Mouse (Mus musculus) ES-E14 (cell line): Measurements from ENCODE around the gene Nrd1. TPM values are rescaled to one million over a fixed set of nuclear protein-coding genes. Genes with fewer than 3 reads are reported as not detected.

Experiments
- DNase-seq: peaks from one replicate; pipeline ENCODE4 v3.0.0-alpha.2; 2013; ENCODE audit warnings: low read depth, low spot score
- H3K27ac ChIP-seq: 2 replicates; pipeline ENCODE4 v1.5.1; 2012; ENCODE audit warnings: low read depth, mild to moderate bottlenecking, low read length, moderate library complexity, mixed read lengths; ENCODE audit not compliant: poor library complexity, insufficient read depth, severe bottlenecking
- H3K36me3 ChIP-seq: 2 replicates; pipeline ENCODE4 v1.6.1; 2012; ENCODE audit warnings: mild to moderate bottlenecking, low read length, moderate library complexity, mixed read lengths; ENCODE audit not compliant: control insufficient read depth, poor library complexity, insufficient read depth, severe bottlenecking
- H3K4me1 ChIP-seq, 2 experiments: fragments of 150-350 bp in 1 of 2; sonication (generic) in 1 of 2; 2 replicates each; pipeline ENCODE4 v1.6.1; 2012; ENCODE audit warnings: low read length in 2 of 2, mild to moderate bottlenecking in 1 of 2, mixed read lengths in 1 of 2; ENCODE audit not compliant: control insufficient read depth in 2 of 2, insufficient read depth in 2 of 2, poor library complexity in 1 of 2
- H3K4me3 ChIP-seq, 2 experiments: fragments of 150-350 bp in 1 of 2; sonication (generic) in 1 of 2; 2 replicates each; pipeline ENCODE4 v1.5.1; 2012; ENCODE audit warnings: low read length in 2 of 2, low read depth in 1 of 2, mild to moderate bottlenecking in 1 of 2, mixed read lengths in 1 of 2; ENCODE audit not compliant: insufficient read depth in 1 of 2, poor library complexity in 1 of 2, severe bottlenecking in 1 of 2
- H3K9ac ChIP-seq: 2 replicates; pipeline ENCODE4 v1.6.1; 2012; ENCODE audit warnings: low read depth, mild to moderate bottlenecking, low read length, mixed read lengths; ENCODE audit not compliant: poor library complexity, insufficient read depth, severe bottlenecking
- H3K9me3 ChIP-seq: fragments of 150-350 bp; sonication (generic); 2 replicates; pipeline ENCODE4 v1.6.1; 2012; ENCODE audit warnings: low read depth, mild to moderate bottlenecking, low read length; ENCODE audit not compliant: control insufficient read depth, insufficient read depth
- CHD2 ChIP-seq: IDR thresholded peaks from 2 replicates; pipeline ENCODE4 v1.6.1; 2014; ENCODE audit warnings: mild to moderate bottlenecking, low read depth, low read length, inconsistent platforms
- HCFC1 ChIP-seq: IDR thresholded peaks from 2 replicates; pipeline ENCODE4 v1.6.1; 2012; ENCODE audit warnings: low read length, inconsistent platforms, borderline replicate concordance; ENCODE audit not compliant: insufficient read depth
- MAFK ChIP-seq: IDR thresholded peaks from 2 replicates; pipeline ENCODE4 v1.6.1; 2014; ENCODE audit warnings: mild to moderate bottlenecking, low read depth, low read length, inconsistent platforms; ENCODE audit not compliant: insufficient read depth
- ZC3H11A ChIP-seq: IDR thresholded peaks from 2 replicates; pipeline ENCODE4 v1.6.1; 2012; ENCODE audit warnings: low read depth, mild to moderate bottlenecking, inconsistent platforms, low read length, borderline replicate concordance
- ZNF384 ChIP-seq: IDR thresholded peaks from 2 replicates; pipeline ENCODE4 v1.6.1; 2012; ENCODE audit warnings: low read depth, low read length, inconsistent platforms
- in situ Hi-C, 2 experiments: fragments of 600-800 bp; cut with MboI; formaldehyde crosslinking; loops; one replicate each; pipeline ENCODE4 v1.15.1; 2025; ENCODE audit warnings: low sequenced_read_pairs in 2 of 2, inconsistent platforms in 1 of 2; ENCODE audit not compliant: unreplicated experiment in 2 of 2
- total RNA-seq: library from RNA; depleted of rRNA; stranded (reverse); fragments of 300-350 nt; gene quantifications from 2 replicates; pipeline ENCODE4 v1.2.3, GENCODE M21; 2012

Nrd1 gene
- total RNA-seq, 1 experiment: 53.9 TPM

- Histone ChIP-seq H3K4me3 (no peak overlapping the region), H3K27ac (no peak overlapping the region), H3K9ac (no peak overlapping the region), H3K4me1 (no peaks in the 10 kb centered on the region; a peak in 1 of 4 replicates), H3K9me3 (no peaks in the 10 kb centered on the region), H3K36me3 (peaks cover 17% of the 10 kb centered on the region)
- TF ChIP-seq ZNF384: no peak
- no peak for TF ChIP-seq ZC3H11A
- TF ChIP-seq CHD2: no peak
- TF ChIP-seq HCFC1: no peak
- no peak for TF ChIP-seq MAFK
- DNase-seq: no peak
- in situ Hi-C loops: no loop called here
Measured at GRCm38 (mm10) chr4:109043756-109044155, 43.3 kb downstream of the Nrd1 start.

DNA sequence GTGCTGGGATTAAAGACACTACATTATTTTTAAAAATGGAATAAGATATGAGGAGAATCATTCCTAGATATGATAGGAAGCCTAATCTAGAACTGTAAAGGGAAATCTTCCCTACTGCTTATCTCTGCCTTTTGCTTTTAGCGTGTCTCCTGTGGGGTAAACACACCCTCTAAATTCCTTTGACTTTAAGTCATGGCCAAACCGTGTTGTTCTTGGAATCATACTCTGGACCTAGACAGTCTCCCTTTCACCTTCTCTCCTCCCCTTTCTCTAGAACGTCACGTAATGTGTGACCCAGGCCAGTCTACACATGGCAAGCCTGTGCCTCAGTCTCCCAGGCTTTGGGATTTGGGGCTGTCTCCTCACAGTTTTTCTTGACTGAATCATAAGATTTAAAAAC, 47.8 kb downstream of the Nrd1 start:
- Histone ChIP-seq H3K9ac (no peak overlapping the region), H3K36me3 (peaks cover 26% of the 10 kb centered on the region), H3K4me3 (no peak overlapping the region), H3K27ac (no peak overlapping the region), H3K4me1 (no peaks in the 10 kb centered on the region), H3K9me3 (no peaks in the 10 kb centered on the region)
- no peak for DNase-seq
- no peak for TF ChIP-seq ZNF384
- no peak for TF ChIP-seq CHD2
- TF ChIP-seq MAFK: no peak
- TF ChIP-seq HCFC1: no peak
- no peak for TF ChIP-seq ZC3H11A
- in situ Hi-C loops: no loop called here

GRCm38 (mm10) chr4:109052282-109052681, 51.8 kb downstream of the Nrd1 start:
- DNase-seq: no peak
- H3K4me3 ChIP-seq: no peak overlapping the region
- in situ Hi-C loops: no loop called here

GRCm38 (mm10) chr4:109054003-109054402, 53.5 kb downstream of the Nrd1 start:
- no peaks in the 10 kb centered on the region for H3K4me1 ChIP-seq
- DNase-seq: no peak
- no peak overlapping the region for H3K27ac ChIP-seq
- H3K4me3 ChIP-seq: no peak overlapping the region
- peaks cover 32% of the 10 kb centered on the region for H3K36me3 ChIP-seq
- in situ Hi-C loops: no loop called here
- TF ChIP-seq CHD2 (no peak), MAFK (no peak), ZC3H11A (no peak), HCFC1 (no peak), ZNF384 (no peak)
- no peaks in the 10 kb centered on the region for H3K9me3 ChIP-seq
- H3K9ac ChIP-seq: no peak overlapping the region

More at GRCm38 (mm10) chr4:109052282-109052681, 51.8 kb downstream of the Nrd1 start:
- Histone ChIP-seq H3K27ac (no peak overlapping the region), H3K9me3 (no peaks in the 10 kb centered on the region), H3K4me1 (no peaks in the 10 kb centered on the region), H3K36me3 (peaks cover 27% of the 10 kb centered on the region), H3K9ac (no peak overlapping the region)
- TF ChIP-seq CHD2 (no peak), HCFC1 (no peak), ZC3H11A (no peak), MAFK (no peak), ZNF384 (no peak)

DNA sequence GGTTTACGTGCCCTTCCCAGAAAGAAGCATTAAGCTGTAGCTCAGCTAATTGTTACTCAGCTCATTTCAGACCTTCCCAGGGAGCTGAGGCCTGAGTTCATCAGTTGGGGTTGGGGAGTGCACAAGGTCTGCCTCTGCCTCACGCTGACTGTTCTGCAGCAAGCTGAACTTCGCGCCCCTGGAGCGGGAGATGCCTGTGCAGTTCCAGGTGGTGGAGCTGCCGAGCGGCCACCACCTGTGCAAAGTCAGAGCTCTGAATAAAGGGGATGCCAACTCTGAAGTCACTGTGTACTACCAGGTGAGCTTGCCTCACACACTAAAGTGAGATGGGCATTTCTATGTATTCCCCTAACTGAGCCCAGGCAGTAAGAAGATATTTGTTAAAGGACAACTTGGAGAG, 55.9 kb downstream of the Nrd1 start:
- Histone ChIP-seq H3K36me3 (peaks cover 29% of the 10 kb centered on the region), H3K27ac (no peak overlapping the region), H3K4me1 (no peaks in the 10 kb centered on the region), H3K9me3 (no peaks in the 10 kb centered on the region), H3K4me3 (no peak overlapping the region), H3K9ac (no peak overlapping the region)
- DNase-seq: no peak
- in situ Hi-C loops: no loop called here
- TF ChIP-seq ZC3H11A (no peak), CHD2 (no peak), ZNF384 (no peak), HCFC1 (no peak), MAFK (no peak)
